Mouse (Mus musculus): ENCODE measurements around the gene Spats1.

DNA sequence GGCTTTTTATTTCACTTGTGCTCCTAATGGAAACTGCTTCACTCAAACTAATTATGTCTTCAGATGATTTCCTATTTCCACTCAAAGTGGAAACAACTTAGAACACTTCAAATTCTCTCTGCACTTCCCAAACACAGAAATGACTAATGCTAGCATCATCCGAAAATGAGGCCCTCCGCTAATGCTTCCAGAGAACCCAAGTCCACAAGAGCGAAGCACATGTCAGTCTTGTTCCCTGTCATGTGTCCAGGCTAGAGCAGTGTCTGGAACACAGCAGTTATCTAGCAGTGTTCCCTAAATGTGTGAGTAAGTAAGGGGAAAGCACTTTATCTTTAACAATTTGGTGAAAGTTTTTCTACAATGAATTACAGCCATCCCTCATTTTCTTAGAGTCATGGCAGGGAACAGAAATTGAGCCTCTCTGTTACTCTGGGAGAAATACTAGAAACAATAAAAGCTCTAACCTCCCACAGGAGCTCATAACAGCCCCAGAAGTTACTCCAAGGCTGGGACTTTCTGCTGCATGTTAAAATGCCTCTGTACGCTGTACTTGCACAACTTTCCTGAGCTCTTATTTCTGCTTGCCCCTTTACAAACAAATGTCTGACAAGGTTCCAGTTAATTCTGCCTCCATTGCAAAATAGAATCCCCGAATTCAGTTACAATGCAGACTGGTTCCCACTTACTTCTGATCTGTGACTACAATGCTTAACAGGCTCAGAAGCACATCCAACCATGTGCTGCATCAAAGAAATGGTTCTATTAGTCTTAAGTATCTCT is 73.9 kb downstream of the Spats1 start:
- TF ChIP-seq GATA1 (IDR thresholded peaks at IDR 0.05; ENCODE audit: low read length), result no peak
- TF ChIP-seq TAL1 (IDR thresholded peaks at IDR 0.05; ENCODE audit: low read length), result no peak

All from erythroblast, embryonic 14.5 days (primary cell).